Mouse (Mus musculus): ENCODE results near the gene Nudt8. TPM values are rescaled to one million over a fixed set of nuclear protein-coding genes. Genes with fewer than 3 reads are reported as not detected.

Nudt8 gene
- polyA plus RNA-seq, 1 experiment, result 19.7 TPM

DNA sequence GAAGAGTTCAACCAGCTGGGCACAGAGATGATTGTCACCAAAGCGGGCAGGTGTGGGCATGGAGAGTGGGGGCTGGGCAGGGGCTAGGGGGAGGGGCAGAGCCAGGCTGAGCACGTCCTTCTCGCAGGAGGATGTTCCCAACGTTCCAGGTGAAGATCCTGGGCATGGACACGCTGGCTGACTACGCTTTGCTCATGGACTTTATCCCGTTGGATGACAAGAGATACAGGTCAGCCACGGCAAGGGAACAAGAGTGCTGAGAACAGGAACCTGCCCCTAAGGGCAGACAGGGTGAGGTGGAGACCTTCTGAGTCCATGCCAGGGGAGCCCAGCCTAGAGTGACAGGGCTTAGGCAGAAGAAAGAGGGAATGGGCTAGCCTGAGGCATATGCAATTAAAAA, 3.6 kb upstream of the Nudt8 start:
- Histone ChIP-seq H3K4me1 (ENCODE audit: control insufficient read depth, insufficient read depth, low read length) (no peaks in the 10 kb centered on the region), H3K4me3 (ENCODE audit: insufficient read depth, low read length) (no peak overlapping the region), H3K27ac (ENCODE audit: insufficient read depth, low read length) (no peak overlapping the region)
- TF ChIP-seq POLR2A (IDR thresholded peaks at IDR 0.05; ENCODE audit: low read depth, low read length) (no peak), CTCF (IDR thresholded peaks at IDR 0.05; ENCODE audit: borderline replicate concordance, insufficient read depth, low read length) (no peak)

DNA sequence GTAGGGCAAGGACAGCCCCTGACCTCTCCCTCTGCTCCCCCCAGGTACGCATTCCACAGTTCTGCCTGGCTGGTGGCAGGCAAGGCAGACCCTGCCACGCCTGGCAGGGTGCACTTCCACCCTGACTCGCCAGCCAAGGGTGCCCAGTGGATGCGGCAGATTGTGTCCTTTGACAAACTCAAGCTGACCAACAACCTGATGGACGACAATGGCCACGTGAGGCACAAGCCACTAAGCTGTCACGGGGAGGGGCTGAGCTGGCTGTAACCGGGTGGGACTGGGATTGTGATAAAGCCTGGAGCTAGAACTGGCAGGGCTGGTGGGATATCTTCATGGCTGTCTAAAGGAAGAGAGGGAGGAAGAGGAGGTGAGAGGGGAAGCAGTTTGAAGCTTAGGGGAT, 3.1 kb upstream of the Nudt8 start:
- TF ChIP-seq CTCF (IDR thresholded peaks at IDR 0.05; ENCODE audit: borderline replicate concordance, insufficient read depth, low read length), result no peak
- TF ChIP-seq POLR2A (IDR thresholded peaks at IDR 0.05; ENCODE audit: low read depth, low read length), result no peak
- Histone ChIP-seq H3K4me1 (ENCODE audit: control insufficient read depth, insufficient read depth, low read length) (no peaks in the 10 kb centered on the region), H3K4me3 (ENCODE audit: insufficient read depth, low read length) (no peak overlapping the region), H3K27ac (ENCODE audit: insufficient read depth, low read length) (no peak overlapping the region)

DNA sequence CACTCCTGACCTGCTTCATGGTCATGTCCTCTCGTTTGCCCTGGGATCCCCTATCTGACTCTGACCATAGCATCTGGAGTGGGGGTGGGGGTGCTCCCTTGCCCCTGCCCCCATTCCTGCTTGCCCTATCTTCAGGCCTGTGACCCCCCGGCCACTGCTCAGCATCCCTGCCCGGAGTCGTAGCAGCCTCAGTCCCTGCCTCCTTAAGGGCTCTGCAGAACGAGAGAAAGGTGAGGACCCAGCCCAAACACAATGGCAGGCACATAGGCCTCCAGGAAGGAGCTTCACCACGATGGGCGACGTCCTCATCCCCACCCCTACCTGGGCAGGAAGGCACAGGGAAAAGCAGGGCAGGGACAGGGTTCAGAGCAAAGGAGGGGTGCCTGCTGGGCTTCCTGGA, 2.0 kb upstream of the Nudt8 start:
- TF ChIP-seq POLR2A (IDR thresholded peaks at IDR 0.05; ENCODE audit: low read depth, low read length) (no peak), CTCF (IDR thresholded peaks at IDR 0.05; ENCODE audit: borderline replicate concordance, insufficient read depth, low read length) (no peak)
- Histone ChIP-seq H3K4me1 (ENCODE audit: control insufficient read depth, insufficient read depth, low read length) (no peaks in the 10 kb centered on the region), H3K4me3 (ENCODE audit: insufficient read depth, low read length) (no peak overlapping the region), H3K27ac (ENCODE audit: insufficient read depth, low read length) (no peak overlapping the region)

- H3K4me1 ChIP-seq (ENCODE audit: control insufficient read depth, insufficient read depth, low read length), result no peaks in the 10 kb centered on the region
- H3K27ac ChIP-seq (ENCODE audit: insufficient read depth, low read length), result no peak overlapping the region
- no peak for TF ChIP-seq CTCF (IDR thresholded peaks at IDR 0.05; ENCODE audit: borderline replicate concordance, insufficient read depth, low read length)
- TF ChIP-seq POLR2A (IDR thresholded peaks at IDR 0.05; ENCODE audit: low read depth, low read length), result 0 out of 2 replicates have a peak, but pooled peaks have one; percentile 24
- H3K4me3 ChIP-seq (ENCODE audit: insufficient read depth, low read length), result no peak overlapping the region
Measured at GRCm38 (mm10) chr19:3999121-3999730, 1.2 kb upstream of the Nudt8 start.

DNA sequence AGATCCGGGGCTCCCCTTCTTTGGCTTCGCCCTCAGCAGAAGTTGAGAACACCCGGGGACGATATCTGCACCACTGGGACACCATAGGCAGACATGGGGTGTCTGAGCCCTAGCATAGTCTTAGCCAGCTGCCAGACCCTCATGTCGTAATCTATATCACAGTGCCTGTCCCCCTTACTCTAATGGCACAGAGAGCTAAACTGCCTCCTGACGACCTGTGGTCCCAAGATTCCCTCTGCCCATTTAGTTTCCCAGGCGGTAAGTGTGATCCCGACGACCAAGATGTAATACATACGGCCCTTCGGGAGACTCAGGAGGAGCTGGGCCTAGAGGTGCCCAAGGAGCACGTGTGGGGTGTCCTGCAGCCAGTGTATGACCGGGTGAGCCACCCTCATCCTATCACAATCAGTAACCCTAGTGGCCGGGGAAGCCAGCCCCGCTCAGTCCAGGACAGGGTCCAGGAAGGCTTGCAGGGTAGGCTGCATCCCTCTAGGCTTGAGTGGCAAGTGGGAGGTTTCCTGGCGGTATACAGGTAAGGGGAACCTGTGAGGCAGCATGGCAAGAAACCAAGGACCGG, 657 bp downstream of the Nudt8 start:
- Histone ChIP-seq H3K4me3 (ENCODE audit: insufficient read depth, low read length) (peak overlapping the region; percentile 83), H3K4me1 (ENCODE audit: control insufficient read depth, insufficient read depth, low read length) (no peaks in the 10 kb centered on the region), H3K27ac (ENCODE audit: insufficient read depth, low read length) (peak overlapping the region; percentile 95)
- TF ChIP-seq POLR2A (IDR thresholded peaks at IDR 0.05; ENCODE audit: low read depth, low read length) (peak; percentile 25; the same call in 1 of the 2 replicates), CTCF (IDR thresholded peaks at IDR 0.05; ENCODE audit: borderline replicate concordance, insufficient read depth, low read length) (no peak)

DNA sequence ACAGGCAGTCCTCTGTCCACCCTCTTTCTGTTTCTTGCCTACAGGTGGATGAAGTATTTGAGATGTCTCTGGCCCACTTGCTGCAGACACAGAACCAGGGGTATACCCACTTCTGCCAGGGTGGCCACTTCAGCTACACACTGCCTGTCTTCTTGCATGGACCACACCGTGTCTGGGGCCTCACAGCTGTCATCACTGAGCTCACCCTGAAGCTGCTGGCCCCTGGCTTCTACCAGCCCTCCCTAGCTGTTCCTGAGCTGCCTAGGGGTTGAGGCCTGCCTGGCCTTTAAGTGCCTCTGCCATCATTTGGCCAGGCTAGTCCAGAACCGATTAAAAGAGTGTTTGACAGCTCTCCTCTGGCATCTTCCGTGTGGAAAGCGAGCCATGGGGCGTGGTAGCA, 1.4 kb downstream of the Nudt8 start:
- Histone ChIP-seq H3K4me1 (ENCODE audit: control insufficient read depth, insufficient read depth, low read length) (no peaks in the 10 kb centered on the region), H3K27ac (ENCODE audit: insufficient read depth, low read length) (no peak overlapping the region), H3K4me3 (ENCODE audit: insufficient read depth, low read length) (no peak overlapping the region)
- no peak for TF ChIP-seq CTCF (IDR thresholded peaks at IDR 0.05; ENCODE audit: borderline replicate concordance, insufficient read depth, low read length)
- no peak for TF ChIP-seq POLR2A (IDR thresholded peaks at IDR 0.05; ENCODE audit: low read depth, low read length)

- Histone ChIP-seq H3K4me3 (ENCODE audit: insufficient read depth, low read length) (no peak within 1 kb of the TSS), H3K4me1 (ENCODE audit: control insufficient read depth, insufficient read depth, low read length) (no peaks in the 10 kb centered on the region), H3K27ac (ENCODE audit: insufficient read depth, low read length) (no peak within 1 kb of the TSS)
- TF ChIP-seq CTCF (IDR thresholded peaks at IDR 0.05; ENCODE audit: borderline replicate concordance, insufficient read depth, low read length) (no peak), POLR2A (IDR thresholded peaks at IDR 0.05; ENCODE audit: low read depth, low read length) (peak; percentile 14; the same call in 1 of the 2 replicates)
Measured at GRCm38 (mm10) chr19:4003112-4003511, 2.7 kb downstream of the Nudt8 start, which contains the start of gene Doc2g. TSS of gene Doc2g (plus strand) at chr19:4003313.

DNA sequence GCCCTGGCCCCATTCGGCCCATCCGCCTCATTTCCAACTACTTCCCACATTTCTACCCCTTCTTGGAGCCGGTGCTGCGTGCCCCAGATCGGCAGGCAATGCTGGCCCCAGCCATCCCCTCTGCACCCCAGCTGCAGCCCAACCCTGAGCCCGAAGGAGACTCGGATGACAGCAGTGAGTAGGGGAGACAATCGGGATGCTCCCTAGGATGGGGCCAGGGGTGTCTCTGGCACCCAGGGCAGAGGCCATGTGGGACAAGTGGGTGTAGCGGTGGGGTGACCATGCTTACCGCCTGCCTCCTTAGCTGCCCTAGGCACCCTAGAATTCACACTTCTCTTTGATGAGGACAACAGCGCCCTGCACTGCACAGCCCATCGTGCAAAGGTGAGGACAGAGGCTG, 3.3 kb downstream of the Nudt8 start:
- H3K4me3 ChIP-seq (ENCODE audit: insufficient read depth, low read length), result no peak overlapping the region
- TF ChIP-seq POLR2A (IDR thresholded peaks at IDR 0.05; ENCODE audit: low read depth, low read length) (no peak; the same call in 1 of the 2 replicates), CTCF (IDR thresholded peaks at IDR 0.05; ENCODE audit: borderline replicate concordance, insufficient read depth, low read length) (no peak)
- H3K27ac ChIP-seq (ENCODE audit: insufficient read depth, low read length), result no peak overlapping the region
- no peaks in the 10 kb centered on the region for H3K4me1 ChIP-seq (ENCODE audit: control insufficient read depth, insufficient read depth, low read length)

GRCm38 (mm10) chr19:4004331-4004730, 4.0 kb downstream of the Nudt8 start:
- TF ChIP-seq CTCF (IDR thresholded peaks at IDR 0.05; ENCODE audit: borderline replicate concordance, insufficient read depth, low read length), result no peak
- no peak for TF ChIP-seq POLR2A (IDR thresholded peaks at IDR 0.05; ENCODE audit: low read depth, low read length)
- no peak overlapping the region for H3K4me3 ChIP-seq (ENCODE audit: insufficient read depth, low read length)
- no peak overlapping the region for H3K27ac ChIP-seq (ENCODE audit: insufficient read depth, low read length)
- no peaks in the 10 kb centered on the region for H3K4me1 ChIP-seq (ENCODE audit: control insufficient read depth, insufficient read depth, low read length)

DNA sequence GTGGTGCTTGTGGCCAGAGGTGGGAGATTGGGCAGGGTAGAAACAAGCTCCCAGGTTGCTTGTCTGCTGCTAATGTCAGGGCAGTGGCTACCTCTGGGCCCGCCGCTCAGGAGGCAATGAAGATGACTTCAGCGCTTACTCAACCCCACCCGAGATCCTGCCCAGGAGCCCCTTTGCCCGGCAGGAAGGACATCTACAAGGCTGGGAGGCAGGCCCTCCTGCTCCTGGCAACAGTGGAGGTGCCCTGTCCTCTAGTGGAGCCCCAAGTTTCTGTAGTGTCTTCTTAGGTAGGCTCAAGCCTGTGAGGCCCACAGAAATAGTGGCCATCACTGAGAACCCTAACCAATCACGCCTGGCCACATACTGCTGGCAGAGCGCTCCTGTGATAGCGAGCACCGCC, 4.7 kb downstream of the Nudt8 start:
- Histone ChIP-seq H3K4me3 (ENCODE audit: insufficient read depth, low read length) (no peak overlapping the region), H3K4me1 (ENCODE audit: control insufficient read depth, insufficient read depth, low read length) (no peaks in the 10 kb centered on the region), H3K27ac (ENCODE audit: insufficient read depth, low read length) (no peak overlapping the region)
- TF ChIP-seq CTCF (IDR thresholded peaks at IDR 0.05; ENCODE audit: borderline replicate concordance, insufficient read depth, low read length) (no peak), POLR2A (IDR thresholded peaks at IDR 0.05; ENCODE audit: low read depth, low read length) (no peak)
